In the genomic region with DNA sequence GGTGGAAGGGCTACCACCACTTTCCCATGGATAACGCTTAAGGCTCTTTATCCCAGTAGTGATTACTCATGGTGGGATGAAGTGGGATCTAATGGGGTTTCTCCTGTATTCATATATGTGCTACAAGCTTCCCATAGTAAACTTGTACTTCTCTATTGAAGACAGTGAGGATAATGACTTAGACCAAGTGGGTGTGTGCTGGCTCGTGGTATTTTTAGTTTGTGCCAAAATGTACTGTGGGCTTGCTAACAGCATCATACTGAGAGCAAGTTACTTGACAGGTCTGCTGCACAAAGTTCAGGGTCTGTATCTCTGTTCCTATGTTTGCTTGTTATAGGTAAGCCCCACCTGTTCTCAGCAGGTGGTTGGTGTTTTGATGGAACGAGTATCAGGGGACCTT, we compare ENCODE assay signal across 31 mouse cellular contexts. TPM values are rescaled to one million over a fixed set of nuclear protein-coding genes. Genes with fewer than 3 reads are reported as not detected.
"Had no signal": no experiment of that assay in that cellular context is flagged by ENCODE, and none has a peak within 500 bp of the region (broad histone marks: within the 10 kb centered on the region; RNA-seq: fewer than 3 reads in every experiment).

No protein-coding gene starts in this region.

- DNase-seq: gastrocnemius, adult 2 months; gastrocnemius, postnatal 10 days; gastrocnemius, postnatal 25 days; heart, adult 18-20 months; heart, postnatal 10 days; heart, postnatal 4 days; kidney, adult 11 months; kidney, adult 2 months; kidney, adult 9 months; kidney, postnatal 14 days; kidney, postnatal 36 days; layer of hippocampus, adult 9-11 months; layer of hippocampus, postnatal 36 days; left cerebral cortex, postnatal 4 days had no signal

- H3K9me3 ChIP-seq: heart, embryonic 10.5 days; heart, embryonic 12.5 days; hindbrain, embryonic 10.5 days; hindbrain, embryonic 12.5 days; hindbrain, embryonic 15.5 days; kidney, embryonic 15.5 days; limb, embryonic 12.5 days; liver, embryonic 12.5 days had no signal

- H3K4me3 ChIP-seq: gastrocnemius, adult 2 months; heart, embryonic 10.5 days; heart, embryonic 12.5 days; hindbrain, embryonic 10.5 days; hindbrain, embryonic 12.5 days; hindbrain, embryonic 15.5 days; kidney, embryonic 15.5 days; limb, embryonic 12.5 days; liver, embryonic 12.5 days had no signal

- ATAC-seq: hindbrain, postnatal 0 days; intestine, embryonic 16.5 days; liver, embryonic 12.5 days had no signal

- H3K36me3 ChIP-seq: hindbrain, embryonic 12.5 days; hindbrain, embryonic 15.5 days; kidney, embryonic 15.5 days; limb, embryonic 12.5 days; liver, embryonic 12.5 days had no signal

- H3K27me3 ChIP-seq: heart, embryonic 12.5 days; hindbrain, embryonic 12.5 days; hindbrain, embryonic 15.5 days; kidney, embryonic 15.5 days; limb, embryonic 12.5 days; liver, embryonic 12.5 days had no signal

- H3K4me1 ChIP-seq: hindbrain, embryonic 12.5 days; hindbrain, embryonic 15.5 days; kidney, embryonic 15.5 days had no signal

RNA-seq across cellular contexts. Expression of a gene that starts 35.7 kb away (rescaled TPM):
- total RNA-seq: gastrocnemius, adult 2 months; gastrocnemius, postnatal 25 days; heart, postnatal 10 days; heart, postnatal 4 days; hindbrain, postnatal 0 days; layer of hippocampus, adult 18-20 months; layer of hippocampus, adult 8-10 months; layer of hippocampus, postnatal 14 days; layer of hippocampus, postnatal 36 days; left cerebral cortex, adult 18-20 months; left cerebral cortex, adult 8-10 months; left cerebral cortex, postnatal 10 days; left cerebral cortex, postnatal 25 days; left cerebral cortex, postnatal 4 days had no signal
